Mouse (Mus musculus) lung, adult 2 months (tissue): ENCODE results near the gene Gm10382. TPM values are rescaled to one million over a fixed set of nuclear protein-coding genes. Genes with fewer than 3 reads are reported as not detected.

Experiments
- DNase-seq: peaks from one replicate; pipeline ENCODE4 v3.0.0; 2022
- H3K4me1 ChIP-seq: fragments of 200-500 bp; 2 replicates; pipeline ENCODE4 v1.6.1; 2011; ENCODE audit warnings: low read length; ENCODE audit not compliant: control insufficient read depth, insufficient read depth
- H3K4me3 ChIP-seq: fragments of 200-500 bp; replicated peaks from 2 replicates; pipeline ENCODE3; 2011; ENCODE audit warnings: low read depth, mild to moderate bottlenecking, control low read depth, low read length; ENCODE audit errors: extremely low read depth
- CTCF ChIP-seq: fragments of 200-500 bp; IDR thresholded peaks from 2 replicates; pipeline ENCODE4 v1.5.1; 2011; ENCODE audit warnings: mild to moderate bottlenecking, low read length, control low read depth; ENCODE audit not compliant: insufficient read depth
- POLR2A ChIP-seq: fragments of 200-500 bp; IDR thresholded peaks from 2 replicates; pipeline ENCODE4 v1.6.1; 2011; ENCODE audit warnings: low read depth, mild to moderate bottlenecking, control low read depth, low read length, borderline replicate concordance; ENCODE audit errors: extremely low read depth
- WGBS: fragments of 180-500 bp; shearing (Covaris S2); methylation state at CpG from one replicate; pipeline ENCODE4 v1.1.7; 2018; 5-methylcytosine and 5-hydroxymethylcytosine counted together
- polyA plus RNA-seq: library from polyadenylated mRNA; depleted of rRNA; stranded (reverse); fragments of >200 nt; gene quantifications from 2 replicates; pipeline ENCODE4 v1.2.3, GENCODE M21; 2012

Gm10382 gene
- polyA plus RNA-seq, 1 experiment: 0.25 TPM

DNA sequence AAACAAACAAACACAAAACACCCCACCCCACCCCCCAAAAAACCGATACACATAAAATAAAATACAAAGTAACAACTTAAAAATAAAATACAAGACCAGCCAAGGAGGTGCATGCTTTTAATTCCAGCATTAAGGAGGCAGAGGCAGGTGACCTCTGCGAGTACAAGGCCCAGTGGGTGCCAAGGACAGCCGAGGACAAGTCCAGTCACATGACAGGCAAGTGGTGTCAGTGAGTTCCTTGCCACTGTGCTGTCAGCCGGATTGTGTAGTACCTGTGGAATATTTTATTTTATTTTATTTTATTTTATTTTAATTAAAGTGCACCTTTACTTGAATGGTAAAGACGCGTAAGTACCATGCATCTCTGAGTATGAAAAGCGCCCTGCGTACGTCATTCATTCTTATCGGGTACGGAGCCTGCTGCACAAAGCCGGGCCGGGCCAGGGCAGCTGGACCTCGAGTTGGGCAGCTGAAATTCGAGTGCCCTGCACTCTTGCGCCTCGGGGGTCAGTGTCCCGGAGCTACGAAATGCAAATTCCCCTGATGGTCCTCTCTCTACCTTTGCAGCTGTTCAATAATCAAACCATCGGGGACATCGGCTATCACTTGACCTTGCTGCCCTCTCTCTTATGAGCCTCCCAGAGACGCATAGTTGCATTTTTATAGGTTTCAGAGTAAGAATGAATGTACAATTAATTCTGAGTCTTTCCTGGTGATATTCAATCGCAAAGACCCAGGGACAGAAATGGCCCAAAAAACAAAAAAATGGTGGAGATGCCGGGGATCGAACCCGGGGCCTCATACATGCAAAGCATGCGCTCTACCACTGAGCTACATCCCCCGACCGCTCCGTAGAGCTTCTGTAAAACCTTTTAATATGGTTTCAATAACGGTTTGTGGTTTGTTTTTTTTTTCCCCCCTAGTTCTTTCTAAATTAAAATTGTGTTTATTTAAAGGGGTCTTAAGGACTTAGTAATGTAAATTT lies 14.7 kb downstream of the Gm10382 start:
- peak; percentile 59 for DNase-seq
- TF ChIP-seq POLR2A (no peak), CTCF (no peak)
- 28% methylated on average over 31 of the region's 31 CpGs for WGBS
- H3K4me1 ChIP-seq: no peaks in the 10 kb centered on the region
- no peak overlapping the region for H3K4me3 ChIP-seq

DNA sequence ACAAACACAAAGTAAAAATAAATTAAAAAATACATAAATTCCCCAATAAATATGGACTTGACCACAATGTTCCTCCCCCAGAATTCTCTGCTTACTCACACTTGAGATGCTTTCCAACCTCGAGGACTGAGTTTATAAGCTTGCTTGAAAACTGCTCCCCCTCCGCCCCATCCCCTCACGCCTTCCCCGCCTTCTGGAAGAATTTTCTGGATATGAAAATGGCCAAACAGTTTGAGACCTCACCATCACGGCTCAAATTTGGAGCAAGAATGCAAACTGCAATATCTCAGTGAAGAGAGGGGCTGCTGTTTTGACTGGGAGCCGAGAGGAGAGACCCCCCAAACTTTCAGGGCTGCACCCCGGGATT lies 15.4 kb downstream of the Gm10382 start:
- Histone ChIP-seq H3K4me1 (no peaks in the 10 kb centered on the region), H3K4me3 (peak overlapping the region; percentile 57)
- DNase-seq: no peak
- TF ChIP-seq CTCF (no peak), POLR2A (no peak)
- WGBS: 3% methylated on average over 7 of the region's 7 CpGs

GRCm38 (mm10) chr5:125404903-125405545 lies 15.9 kb downstream of the Gm10382 start:
- no peak for TF ChIP-seq CTCF
- peak; percentile 23; the same call in 1 of the 2 replicates for TF ChIP-seq POLR2A
- no peaks in the 10 kb centered on the region for H3K4me1 ChIP-seq
- DNase-seq: peak; percentile 70
- H3K4me3 ChIP-seq: peak overlapping the region; percentile 57
- WGBS: under 1% methylated on average over 28 of the region's 28 CpGs

DNA sequence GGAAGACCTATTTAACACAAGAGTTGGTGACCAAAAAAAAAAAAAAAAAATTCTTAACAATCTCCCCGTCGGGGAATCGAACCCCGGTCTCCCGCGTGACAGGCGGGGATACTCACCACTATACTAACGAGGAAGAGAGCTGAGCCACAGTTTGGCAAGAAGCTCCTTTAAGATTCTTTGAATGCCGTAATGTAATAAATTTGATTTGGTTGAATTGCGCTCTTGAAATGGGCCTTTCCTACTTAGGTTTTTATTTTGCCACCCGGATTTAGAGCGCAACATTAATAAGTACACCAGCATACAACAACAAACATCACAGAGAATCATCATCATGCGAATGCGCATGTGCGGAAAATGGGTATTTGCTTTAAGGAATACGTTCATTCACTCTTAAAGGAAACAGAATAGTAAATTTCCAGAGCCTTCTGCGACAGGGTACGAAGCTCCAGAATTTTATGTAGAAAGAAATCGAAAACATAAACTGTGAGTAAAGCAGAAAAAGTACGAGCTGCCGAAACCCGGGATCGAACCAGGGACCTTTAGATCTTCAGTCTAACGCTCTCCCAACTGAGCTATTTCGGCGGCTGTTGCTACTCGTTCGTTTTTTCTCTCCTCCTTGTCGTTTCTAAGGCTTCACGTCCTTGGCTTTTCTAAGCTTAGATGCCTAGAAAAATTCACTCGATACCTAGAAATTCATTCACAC lies 16.6 kb downstream of the Gm10382 start:
- H3K4me1 ChIP-seq: no peaks in the 10 kb centered on the region
- under 1% methylated on average over 31 of the region's 31 CpGs for WGBS
- peak overlapping the region; percentile 57 for H3K4me3 ChIP-seq
- no peak for TF ChIP-seq POLR2A
- TF ChIP-seq CTCF: no peak
- peak; percentile 84 for DNase-seq

DNA sequence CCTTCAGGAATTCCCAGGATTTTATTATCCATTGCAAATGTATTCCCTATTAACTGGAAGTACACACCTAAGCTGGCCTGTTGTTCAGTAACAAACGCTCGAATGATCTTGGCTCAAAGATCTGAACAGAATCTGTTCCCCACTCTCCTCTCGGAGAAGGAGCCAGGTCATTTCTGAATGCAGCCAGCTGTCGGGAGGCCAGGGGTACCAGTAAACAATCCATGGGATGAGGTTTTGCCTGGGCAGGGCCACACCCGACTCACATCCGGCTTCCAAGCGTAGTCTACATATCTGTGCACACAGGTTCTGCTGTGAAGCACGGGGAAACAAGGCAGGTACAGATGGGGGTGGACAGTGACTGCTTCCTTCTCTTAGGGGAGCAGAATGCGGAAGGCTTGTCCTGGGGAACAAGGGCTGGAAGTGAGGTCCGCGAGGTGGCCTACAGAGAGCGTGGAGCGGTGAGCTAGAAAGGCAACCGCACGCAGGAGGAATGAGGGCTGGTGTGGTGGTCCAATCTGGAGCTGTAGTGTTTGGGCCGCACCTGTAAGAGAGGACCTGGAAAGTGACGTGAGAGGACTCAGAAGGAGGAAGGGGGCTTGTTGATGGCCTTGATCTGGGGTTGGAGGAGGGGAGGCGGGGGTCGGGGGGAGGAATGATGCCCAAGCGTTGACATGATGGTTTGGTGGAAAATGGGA lies 17.3 kb downstream of the Gm10382 start:
- peak; percentile 85 for DNase-seq
- TF ChIP-seq POLR2A: peak; percentile 66; the same call in 1 of the 2 replicates
- no peak for TF ChIP-seq CTCF
- H3K4me3 ChIP-seq: peak overlapping the region; percentile 57
- no peaks in the 10 kb centered on the region for H3K4me1 ChIP-seq
- WGBS: 5% methylated on average over 20 of the region's 20 CpGs

GRCm38 (mm10) chr5:125407020-125407830 lies 18.1 kb downstream of the Gm10382 start:
- H3K4me3 ChIP-seq: no peak overlapping the region
- TF ChIP-seq POLR2A (no peak), CTCF (no peak)
- WGBS: 58% methylated on average over 13 of the region's 13 CpGs
- DNase-seq: no peak
- no peaks in the 10 kb centered on the region for H3K4me1 ChIP-seq

GRCm38 (mm10) chr5:125407910-125408575 lies 18.9 kb downstream of the Gm10382 start:
- Histone ChIP-seq H3K4me1 (no peaks in the 10 kb centered on the region), H3K4me3 (no peak overlapping the region)
- 75% methylated on average over 14 of the region's 14 CpGs for WGBS
- DNase-seq: no peak
- TF ChIP-seq POLR2A: no peak
- TF ChIP-seq CTCF: no peak

DNA sequence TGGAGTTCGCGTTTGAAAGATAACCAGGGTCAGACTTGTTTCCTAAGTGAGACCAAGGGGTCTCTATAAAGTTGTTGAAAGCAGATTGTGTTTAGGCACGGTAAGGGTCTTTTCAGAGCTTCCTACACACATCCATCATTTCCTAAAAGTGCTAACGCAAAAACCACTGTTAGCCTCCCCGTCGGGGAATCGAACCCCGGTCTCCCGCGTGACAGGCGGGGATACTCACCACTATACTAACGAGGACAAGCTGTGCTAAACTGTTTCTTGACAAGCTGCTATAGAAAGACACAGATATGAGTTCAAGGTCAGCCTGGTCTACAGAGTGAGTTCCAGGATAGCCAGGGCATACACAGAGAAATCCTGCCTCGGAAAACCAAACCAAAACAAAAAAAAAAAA lies 19.7 kb downstream of the Gm10382 start:
- H3K4me3 ChIP-seq: no peak overlapping the region
- TF ChIP-seq CTCF (no peak), POLR2A (no peak)
- peak; percentile 66 for DNase-seq
- WGBS: 6% methylated on average over 13 of the region's 13 CpGs
- no peaks in the 10 kb centered on the region for H3K4me1 ChIP-seq
